Mouse (Mus musculus): ENCODE results near the gene Nkpd1.

Gene Nkpd1

DNA sequence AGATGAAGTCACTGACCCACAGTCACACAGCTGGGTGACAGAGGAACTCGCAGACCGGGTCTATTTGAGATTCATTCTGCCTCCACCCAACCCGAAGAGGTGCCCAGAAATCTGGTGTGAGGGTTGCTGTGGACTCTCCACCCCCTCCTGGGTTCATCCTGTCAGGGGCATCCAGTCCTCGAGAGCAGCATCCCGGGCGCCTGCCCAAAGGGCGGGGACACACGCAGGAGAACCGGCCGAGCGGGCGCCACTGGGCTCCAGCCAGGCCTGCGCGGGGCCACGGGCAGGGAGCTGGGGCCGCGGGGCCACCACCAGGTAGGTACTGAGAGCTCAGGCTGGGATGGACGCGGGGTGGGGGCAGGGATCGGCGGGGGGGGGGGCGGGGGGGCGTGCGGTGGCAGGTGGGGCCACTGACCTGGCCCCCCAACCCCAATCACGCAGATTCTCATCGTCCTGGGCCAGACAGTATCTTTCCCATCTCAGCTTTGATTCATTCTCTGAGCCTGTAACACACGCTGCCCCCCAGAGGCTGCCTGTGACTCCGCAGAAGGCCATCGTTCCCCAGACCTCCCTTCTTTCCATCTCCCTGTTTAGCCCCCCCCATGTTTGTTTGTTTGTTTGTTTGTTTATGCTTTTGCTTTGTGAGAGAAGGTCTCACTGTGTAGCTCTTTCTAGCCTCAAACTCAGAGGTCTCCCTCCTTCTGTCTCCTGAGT, at the start of gene Nkpd1:
Gene Nkpd1 (plus strand): TSS at position 187 of the 714 bp plus-strand sequence.
- no peak for DNase-seq

DNA sequence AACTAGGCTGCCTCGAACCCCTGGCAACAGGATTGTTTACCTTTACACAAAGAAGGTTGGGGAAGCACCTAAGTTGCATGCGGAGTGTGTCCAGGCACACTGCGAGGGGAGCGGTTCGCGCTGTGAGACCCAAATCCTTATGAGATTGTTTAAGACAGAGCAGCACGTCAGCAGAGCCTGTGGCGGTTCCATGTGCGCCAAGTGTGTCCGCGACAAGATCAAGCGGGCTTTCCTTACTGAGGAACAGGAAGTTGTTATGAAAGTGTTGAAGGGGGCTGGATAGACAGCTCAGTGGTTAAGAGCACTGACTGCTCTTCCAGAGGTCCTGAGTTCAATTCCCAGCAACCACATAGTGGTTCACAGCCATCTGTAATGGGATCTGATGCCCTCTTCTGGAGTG, 49.4 kb upstream of the Nkpd1 start:
- no peak for DNase-seq

GRCm38 (mm10) chr7:19469404-19469803, 48.2 kb upstream of the Nkpd1 start:
- no peak for DNase-seq

GRCm38 (mm10) chr7:19470308-19470707, 47.3 kb upstream of the Nkpd1 start:
- DNase-seq, result no peak

GRCm38 (mm10) chr7:19472403-19472802, 45.2 kb upstream of the Nkpd1 start:
- peak; percentile 58 for DNase-seq

GRCm38 (mm10) chr7:19473875-19474443, 43.7 kb upstream of the Nkpd1 start:
- peak; percentile 65 for DNase-seq

GRCm38 (mm10) chr7:19477084-19477483, 40.6 kb upstream of the Nkpd1 start:
- DNase-seq, result no peak

DNA sequence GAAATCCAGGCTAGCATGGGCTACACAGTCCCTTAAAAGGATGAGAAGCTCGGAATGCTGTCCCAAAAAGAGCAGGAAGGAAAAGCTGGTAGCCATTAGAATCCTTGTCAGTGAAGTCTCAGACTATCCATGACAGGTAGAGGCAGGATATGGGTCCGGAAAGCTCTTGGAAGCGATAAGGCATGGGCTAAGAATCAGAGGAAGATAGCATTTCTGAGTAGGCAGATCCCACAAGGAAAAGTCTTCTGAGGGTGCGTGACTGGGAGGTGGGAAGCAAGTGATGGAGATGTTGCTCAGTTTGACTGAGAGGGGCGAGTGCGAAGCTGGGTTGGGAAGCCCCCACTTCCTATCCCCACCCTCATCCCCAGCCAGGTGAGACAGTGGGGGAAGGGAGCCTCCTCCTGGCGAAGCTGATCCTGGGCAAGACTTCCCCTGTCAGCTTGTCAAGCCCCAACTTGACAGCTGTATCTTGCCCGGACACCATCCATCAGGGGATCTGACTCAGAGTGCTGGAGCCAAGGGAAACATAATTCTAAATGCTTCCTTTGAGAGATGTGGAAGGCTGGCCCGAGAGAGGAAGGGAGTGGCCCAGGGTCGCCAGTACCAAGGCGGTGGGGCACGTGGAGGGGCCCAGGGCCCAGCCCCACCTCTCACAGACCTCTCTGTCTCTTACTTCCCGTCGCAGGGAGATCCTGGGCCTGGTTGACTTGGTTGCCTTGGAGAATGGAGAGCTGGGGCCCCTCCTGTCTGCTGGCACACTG, 39.8 kb upstream of the Nkpd1 start:
- peak; percentile 59 for DNase-seq

DNA sequence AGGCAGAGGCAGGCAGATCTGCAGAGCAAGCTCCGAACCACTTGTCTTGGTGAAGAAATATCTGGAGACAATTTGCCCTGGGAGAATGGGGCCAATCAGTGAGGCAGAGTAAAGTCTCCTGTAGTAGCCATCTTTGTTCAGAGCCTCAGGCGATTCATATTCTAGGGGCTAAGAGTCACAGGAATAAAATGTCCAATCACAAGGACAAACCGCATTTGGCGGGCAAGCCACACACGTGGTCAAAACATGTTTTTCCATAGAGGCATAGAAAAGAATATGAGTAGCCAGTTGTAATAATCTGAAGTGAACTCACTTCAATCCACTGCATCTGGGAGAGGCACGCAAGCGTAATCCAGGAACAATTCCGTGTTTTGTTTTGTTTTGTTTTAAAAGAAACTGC, 34.4 kb upstream of the Nkpd1 start:
- DNase-seq, result no peak

GRCm38 (mm10) chr7:19485488-19485887, 32.1 kb upstream of the Nkpd1 start:
- DNase-seq, result no peak

DNA sequence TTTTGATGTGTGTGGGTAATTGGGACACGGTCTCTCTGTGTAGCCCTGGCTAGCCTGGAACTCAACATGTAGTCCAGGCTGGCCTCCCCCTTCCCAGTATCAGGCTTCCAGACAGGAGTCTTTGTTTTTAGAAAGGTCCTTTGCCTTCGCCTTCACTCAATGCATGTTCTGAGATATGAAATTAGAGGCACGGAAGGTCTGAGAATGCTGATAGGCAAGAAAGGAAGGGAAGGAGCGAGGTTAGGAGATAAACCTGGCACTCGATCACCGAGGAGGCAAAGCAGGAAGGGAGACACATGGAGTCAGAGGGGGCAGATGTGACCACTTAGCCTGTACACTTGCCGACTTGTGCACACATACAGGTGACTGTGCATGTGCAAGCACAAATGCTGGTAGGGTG, 31.1 kb upstream of the Nkpd1 start:
- DNase-seq, result no peak

DNA sequence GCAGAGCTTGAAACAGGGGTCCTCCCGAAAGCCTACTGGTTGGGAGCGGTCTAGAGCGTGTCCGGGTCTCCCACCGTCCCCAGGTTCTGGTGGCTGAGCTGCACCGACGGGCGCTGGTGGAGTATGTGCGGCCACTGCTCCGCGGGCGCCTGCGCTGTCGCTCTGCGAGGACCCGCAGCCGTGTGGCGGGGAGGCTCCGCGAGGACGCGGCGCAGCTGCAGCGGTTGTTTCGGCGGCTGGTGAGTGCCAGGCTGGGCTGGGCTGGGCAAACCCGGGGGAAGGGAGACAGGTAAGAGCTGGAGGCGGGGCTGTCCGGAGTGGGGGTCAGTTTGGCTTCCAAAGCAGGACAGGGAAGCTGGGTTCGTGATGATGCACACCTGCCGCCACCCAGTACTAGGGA, 28.1 kb upstream of the Nkpd1 start:
- no peak for DNase-seq

GRCm38 (mm10) chr7:19491731-19492130, 25.9 kb upstream of the Nkpd1 start:
- peak; percentile 80 for DNase-seq

DNA sequence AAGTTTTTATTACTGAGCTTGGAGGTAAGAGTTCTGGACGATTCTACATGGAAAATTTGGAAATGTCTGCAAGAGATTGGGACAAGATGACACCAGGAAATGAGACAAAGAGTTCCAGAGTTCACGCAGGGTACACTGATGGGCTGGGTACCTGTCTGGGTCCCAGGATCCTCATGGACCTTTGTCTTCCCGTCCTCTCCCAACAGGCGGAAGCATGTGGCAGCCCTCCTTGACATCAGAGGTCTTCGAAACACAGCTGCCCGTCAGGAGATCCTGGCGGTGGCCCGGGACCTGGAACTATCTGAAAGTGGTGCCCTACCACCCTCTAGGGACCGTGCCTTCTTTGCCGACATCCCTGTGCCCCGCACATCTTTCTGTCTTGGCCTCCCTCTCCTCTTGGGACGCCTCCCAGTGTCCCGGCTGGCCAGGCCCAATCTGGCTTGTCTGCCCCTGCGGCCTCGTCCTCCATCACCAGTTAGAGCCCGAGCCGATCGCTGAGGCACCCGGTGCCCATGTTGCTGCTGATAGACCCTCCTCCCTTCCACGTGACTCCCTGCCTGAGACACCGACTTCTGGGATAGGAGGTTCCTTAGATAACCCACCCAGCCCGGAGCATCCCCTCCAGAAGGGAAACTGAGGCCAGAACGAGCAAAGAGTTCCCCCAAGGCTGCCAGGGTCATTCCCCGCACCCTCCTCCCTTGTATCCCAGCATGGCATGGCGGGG, 22.7 kb upstream of the Nkpd1 start:
- DNase-seq, result peak; percentile 42

DNA sequence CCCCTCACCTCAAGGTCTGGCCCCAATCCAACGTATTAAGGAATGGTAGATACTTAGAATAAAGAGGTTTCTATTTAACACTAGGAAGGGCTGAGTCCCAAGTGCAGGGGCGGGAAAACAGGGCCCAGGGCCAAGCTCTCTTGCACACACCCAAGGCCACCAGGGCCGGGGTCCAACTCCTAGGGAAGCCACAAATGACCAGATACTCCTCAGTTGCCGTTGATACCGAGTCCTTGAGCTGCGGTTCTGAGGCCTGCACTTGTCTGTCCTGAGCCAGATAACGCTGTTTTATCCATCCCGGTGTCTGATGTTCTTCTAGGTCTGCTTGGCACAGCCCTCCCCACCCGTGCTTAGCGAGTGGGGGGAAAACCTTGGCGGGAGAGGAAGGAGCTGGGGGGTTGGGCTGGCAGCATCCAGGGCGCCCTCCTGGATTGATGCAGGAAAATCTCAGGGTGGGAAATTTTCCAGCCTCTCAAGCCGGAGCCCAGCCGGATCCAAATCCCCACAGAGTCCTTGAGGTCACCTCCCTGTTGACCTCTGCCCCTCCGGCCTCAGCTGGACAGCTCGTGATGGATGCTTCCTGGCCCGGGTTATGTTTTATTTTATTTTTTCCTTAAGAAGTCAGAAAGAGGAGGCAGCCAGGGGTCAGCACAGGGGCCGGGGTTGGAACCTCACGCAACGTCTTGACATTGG, 22.0 kb upstream of the Nkpd1 start:
- peak; percentile 80 for DNase-seq

GRCm38 (mm10) chr7:19496214-19496555, 21.5 kb upstream of the Nkpd1 start:
- no peak for DNase-seq

DNA sequence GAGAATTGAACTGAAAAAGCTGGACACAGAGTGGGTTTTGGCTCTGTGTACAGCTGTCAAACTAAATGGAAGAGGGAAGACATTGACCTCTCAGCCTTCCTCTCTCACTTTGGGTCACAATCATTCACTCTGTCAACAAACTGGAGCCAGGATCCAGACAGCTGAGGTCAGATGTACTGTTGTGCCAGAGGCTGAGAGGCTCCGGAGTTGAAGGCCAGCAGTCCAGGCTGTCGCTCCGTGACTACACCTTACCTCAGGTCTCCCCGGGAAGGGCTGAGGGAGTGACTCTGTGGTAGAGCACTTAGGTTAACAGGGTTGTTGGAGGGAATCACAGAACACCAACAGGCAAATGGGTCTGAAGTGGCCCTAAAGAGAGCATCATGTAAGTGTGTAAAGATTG, 19.3 kb upstream of the Nkpd1 start:
- DNase-seq, result no peak

DNA sequence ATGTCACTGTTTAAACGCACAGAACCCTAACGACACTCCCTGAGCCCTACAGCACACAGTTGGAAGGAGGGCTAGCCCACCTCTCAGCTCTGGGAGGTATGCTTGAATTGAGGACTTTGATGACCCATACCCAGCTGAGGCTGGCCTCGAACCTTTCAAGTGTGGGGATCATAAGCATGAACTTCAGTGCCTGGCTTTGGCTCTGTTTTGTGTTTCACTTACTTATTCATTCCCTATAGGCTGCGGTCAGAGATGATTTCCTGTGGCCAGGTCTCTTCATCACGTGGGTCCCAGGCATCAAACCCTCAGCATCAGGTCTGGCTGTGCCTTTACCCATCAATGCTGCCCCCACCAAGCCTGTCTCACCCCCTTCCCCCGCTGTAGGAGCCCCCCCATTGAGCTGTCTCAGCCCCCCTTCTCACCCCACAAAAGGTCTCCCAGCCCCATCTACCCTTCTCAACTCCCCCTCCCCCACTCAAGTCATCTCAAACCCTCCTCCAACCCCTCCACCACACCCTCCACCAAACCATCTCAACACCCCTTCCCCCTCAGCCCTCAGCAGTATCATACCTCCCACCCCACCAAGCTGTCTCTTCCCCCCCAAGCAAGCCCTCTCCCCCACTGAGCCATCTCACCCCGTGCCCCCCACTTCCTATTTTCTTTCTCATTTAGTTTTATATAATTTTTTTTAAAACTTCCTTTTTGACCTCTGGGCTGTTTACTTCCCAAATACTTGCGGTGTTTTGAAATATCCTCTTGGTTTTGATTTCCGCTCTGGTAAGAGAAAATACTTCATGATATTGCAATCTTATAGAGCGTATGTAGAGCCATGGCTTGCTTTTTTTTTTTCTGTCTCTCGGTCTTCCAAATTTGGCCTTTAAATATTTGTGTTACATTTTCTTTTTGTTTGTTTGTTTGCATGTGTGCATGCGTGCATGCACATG, 16.9 kb upstream of the Nkpd1 start:
- no peak for DNase-seq

DNA sequence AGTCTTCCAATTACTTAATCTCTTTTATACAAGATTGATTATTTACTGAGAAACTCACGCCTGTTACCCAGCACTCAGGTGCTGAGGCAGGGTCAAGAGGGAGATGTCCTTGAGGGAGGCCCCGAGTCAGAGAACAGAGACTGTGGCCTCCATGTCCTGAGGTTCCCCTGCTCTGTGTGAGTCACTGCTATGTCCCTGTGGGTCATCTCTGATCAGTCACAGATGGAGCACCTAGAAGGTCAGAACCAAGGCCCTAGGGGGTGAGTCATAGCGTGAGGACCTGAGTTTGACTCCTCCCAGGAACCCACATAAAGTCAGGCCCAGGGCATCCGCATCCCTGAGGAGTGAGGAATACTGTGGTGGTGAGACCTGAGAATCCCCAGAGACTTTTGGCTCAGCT, 16.0 kb upstream of the Nkpd1 start:
- DNase-seq, result no peak

GRCm38 (mm10) chr7:19503481-19504068, 14.1 kb upstream of the Nkpd1 start:
- DNase-seq, result peak; percentile 55

GRCm38 (mm10) chr7:19506326-19506725, 11.3 kb upstream of the Nkpd1 start:
- DNase-seq, result no peak

Data from kidney, adult 18-20 months (tissue).